Mouse (Mus musculus) midbrain, postnatal 0 days (tissue): ENCODE data around the gene Abi1. TPM values are rescaled to one million over a fixed set of nuclear protein-coding genes. Genes with fewer than 3 reads are reported as not detected.
A peak's percentile ranks its signal among the peaks of the same experiment; 100 is the strongest.

ENCODE experiments used
- ATAC-seq: fragments of 200-750 bp; cut with Nextera tagmentation; 2 replicates; pipeline ENCODE4 v1.8.0; 2017; ENCODE audit warnings: moderate number of reproducible peaks, mild to moderate bottlenecking, moderate TSS enrichment, moderate library complexity; ENCODE audit not compliant: low FRiP score
- DNase-seq: peaks from one replicate; pipeline ENCODE4 v3.0.0-alpha.2; 2015; ENCODE audit warnings: low spot score
- H3K27ac ChIP-seq: fragments of 300-500 bp; sonication (generic); 2 replicates; pipeline ENCODE4 v1.5.1; 2014; ENCODE audit warnings: low read depth, mild to moderate bottlenecking, low read length, mixed read lengths
- H3K27me3 ChIP-seq: fragments of 300-500 bp; sonication (generic); 2 replicates; pipeline ENCODE4 v1.6.1; 2014; ENCODE audit warnings: low read length, control low read depth, mixed read lengths; ENCODE audit not compliant: insufficient read depth
- H3K36me3 ChIP-seq: fragments of 300-500 bp; sonication (generic); 2 replicates; pipeline ENCODE4 v1.6.1; 2014; ENCODE audit warnings: low read length, control low read depth, mixed read lengths; ENCODE audit not compliant: insufficient read depth
- H3K4me1 ChIP-seq: fragments of 300-500 bp; sonication (generic); 2 replicates; pipeline ENCODE4 v1.6.1; 2014; ENCODE audit warnings: mild to moderate bottlenecking, control low read depth, antibody characterized with exemption, low read length, mixed read lengths; ENCODE audit not compliant: insufficient read depth
- H3K4me2 ChIP-seq: fragments of 300-500 bp; sonication (generic); 2 replicates; pipeline ENCODE4 v1.6.1; 2014; ENCODE audit warnings: low read depth, mild to moderate bottlenecking, low read length, mixed read lengths; ENCODE audit not compliant: poor library complexity, severe bottlenecking
- H3K4me3 ChIP-seq: fragments of 300-500 bp; sonication (generic); 2 replicates; pipeline ENCODE4 v1.5.1; 2014; ENCODE audit warnings: low read depth, mild to moderate bottlenecking, low read length, moderate library complexity
- H3K9ac ChIP-seq: fragments of 300-500 bp; sonication (generic); replicated peaks from 2 replicates; pipeline ENCODE4 v1.6.1; 2014; ENCODE audit warnings: mild to moderate bottlenecking, low read length, moderate library complexity, mixed read lengths; ENCODE audit not compliant: poor library complexity, severe bottlenecking
- H3K9me3 ChIP-seq: fragments of 300-500 bp; sonication (generic); 2 replicates; pipeline ENCODE4 v1.6.1; 2016; ENCODE audit warnings: low read length, control low read depth
- CTCF ChIP-seq: IDR thresholded peaks from 2 replicates; pipeline ENCODE4 v1.5.1; 2016; ENCODE audit warnings: antibody characterized with exemption, mild to moderate bottlenecking
- WGBS: fragments of 180-500 bp; shearing (Covaris S2); extraction: QIAGEN DNeasy Blood & Tissue Kit; methylation state at CpG from one replicate; pipeline ENCODE4 v1.1.7; 2014; 5-methylcytosine and 5-hydroxymethylcytosine counted together
- polyA plus RNA-seq: library from polyadenylated mRNA; unstranded; fragments of >200 nt; fragmentation: Nextera tagmentation; extraction: Ambion mirVana; gene quantifications from 2 replicates; pipeline ENCODE4 v1.2.1, GENCODE M21; 2015
- total RNA-seq: library from RNA; depleted of rRNA; stranded (reverse); fragments of >200 nt; gene quantifications from 2 replicates; pipeline ENCODE4 v1.2.3, GENCODE M21; 2014

Gene Abi1
- total and polyA plus RNA-seq, 2 experiments from 2014 or later: 68.6 to 206 TPM

DNA sequence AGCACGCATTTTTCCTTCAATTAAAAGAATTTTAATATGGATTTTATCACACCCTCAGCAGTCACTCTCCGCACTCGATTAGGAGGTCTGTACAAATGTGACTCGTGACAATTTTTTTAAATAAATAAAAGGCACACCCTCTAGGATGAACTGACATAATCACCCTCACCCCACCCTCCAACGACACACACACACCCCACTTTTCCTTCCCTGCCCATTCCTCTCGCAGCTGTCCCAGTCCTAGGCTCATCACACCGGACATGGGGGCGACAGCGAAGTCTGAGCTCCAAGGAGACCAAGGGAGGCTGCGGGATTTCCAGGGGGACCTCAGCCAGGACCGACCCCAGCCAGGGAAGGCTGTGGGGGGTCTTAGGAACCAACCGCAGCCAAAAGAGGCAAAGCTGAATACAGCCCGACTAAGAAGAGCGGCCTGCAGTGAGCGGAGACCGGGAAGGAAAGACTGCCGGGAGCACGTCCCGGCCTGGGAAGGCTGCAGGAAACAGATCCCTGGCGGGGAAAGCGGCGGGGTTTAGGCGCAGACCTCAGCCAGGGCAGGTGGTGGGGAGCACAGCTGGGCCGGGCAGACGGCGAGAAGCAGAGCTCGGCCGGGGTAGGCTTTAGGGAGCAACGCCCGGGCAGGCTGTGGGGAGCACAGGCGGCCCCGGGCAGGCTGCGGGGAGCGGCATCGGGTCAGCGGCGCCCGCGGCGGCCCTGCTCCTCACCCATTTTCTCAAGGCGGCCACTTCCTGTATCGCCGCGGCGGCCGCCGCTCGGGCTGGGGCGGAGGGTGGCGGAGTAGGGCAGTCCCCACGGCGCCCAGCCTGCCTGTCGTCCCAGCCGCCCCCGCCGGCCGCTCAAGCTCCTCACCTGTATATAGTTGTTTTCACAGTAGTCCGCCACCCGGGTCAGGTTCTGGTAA is 700 bp downstream of the Abi1 start:
- Histone ChIP-seq H3K4me3 (peak overlapping the region; percentile 69), H3K27me3 (no peaks in the 10 kb centered on the region), H3K9me3 (no peaks in the 10 kb centered on the region), H3K36me3 (no peaks in the 10 kb centered on the region), H3K4me2 (peak overlapping the region; percentile 60), H3K27ac (peak overlapping the region; percentile 93), H3K9ac (peak overlapping the region; percentile 74), H3K4me1 (peaks cover 8% of the 10 kb centered on the region)
- peak; percentile 23 for DNase-seq
- peak; percentile 83 for ATAC-seq
- WGBS: under 1% methylated on average over 36 of the region's 59 CpGs
- TF ChIP-seq CTCF: no peak

DNA sequence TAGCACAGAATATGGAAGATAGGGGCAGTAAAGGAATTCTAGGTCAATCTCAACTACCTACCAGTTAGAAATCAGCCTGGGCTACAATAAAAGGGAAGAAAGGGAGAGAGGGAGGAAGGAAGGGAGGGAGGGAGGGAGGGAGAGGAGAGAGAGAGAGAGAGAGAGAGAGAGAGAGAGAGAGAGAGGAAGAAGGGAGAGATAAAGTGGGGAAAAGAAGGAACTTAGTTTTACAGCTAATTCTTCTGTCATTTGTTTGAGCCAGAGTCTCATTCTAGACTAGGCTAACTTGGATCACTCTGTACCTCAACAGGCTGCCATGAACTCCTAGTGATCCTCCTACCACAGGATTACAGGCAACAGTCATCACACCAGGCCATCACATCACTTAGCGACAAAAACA is 4.6 kb downstream of the Abi1 start:
- Histone ChIP-seq H3K27ac (no peak overlapping the region), H3K4me2 (no peak overlapping the region), H3K36me3 (0 out of 2 replicates have a peak, but pooled peaks cover 2% of the 10 kb centered on the region), H3K4me3 (no peak overlapping the region), H3K9me3 (no peaks in the 10 kb centered on the region), H3K9ac (no peak overlapping the region), H3K4me1 (peaks cover 8% of the 10 kb centered on the region), H3K27me3 (no peaks in the 10 kb centered on the region)
- TF ChIP-seq CTCF: no peak
- DNase-seq: no peak
- no peak for ATAC-seq
- 98% methylated on average over 1 of the region's 1 CpGs for WGBS

DNA sequence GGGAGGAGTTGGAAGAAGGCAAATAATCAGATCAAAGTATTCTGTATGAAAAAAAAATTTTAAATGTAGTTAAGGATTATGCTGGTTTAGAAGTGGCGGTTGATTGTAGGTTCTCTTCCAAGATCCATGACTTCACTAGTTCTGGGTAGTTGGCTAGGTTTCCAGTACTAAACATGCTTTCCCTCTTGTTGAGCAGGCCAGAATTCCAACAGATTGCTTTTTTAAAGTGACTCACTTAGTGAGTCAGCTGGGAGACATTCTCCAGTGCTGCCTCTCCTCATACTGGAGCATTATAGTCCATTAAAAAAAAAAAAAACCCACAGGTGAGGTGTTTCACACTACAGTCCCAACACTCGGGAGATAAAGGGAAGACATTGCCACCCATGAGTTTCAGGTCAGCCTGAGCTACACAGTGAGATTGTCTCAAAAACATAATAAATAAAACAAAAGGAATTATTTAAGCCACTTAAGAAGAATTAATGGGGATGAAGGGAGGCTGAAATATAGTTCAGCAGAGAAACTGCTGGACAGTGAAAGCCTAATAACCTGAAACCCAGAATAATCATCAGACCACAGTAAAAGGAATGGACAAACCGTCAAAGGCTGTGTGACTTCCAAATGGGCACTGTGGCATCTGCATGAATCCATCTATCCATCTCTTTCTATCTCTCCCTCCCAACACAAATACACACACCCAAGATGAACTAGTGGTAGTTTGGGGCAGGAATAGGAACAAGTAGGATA is 5.2 kb downstream of the Abi1 start:
- peaks cover 8% of the 10 kb centered on the region for H3K4me1 ChIP-seq
- no peak overlapping the region for H3K4me3 ChIP-seq
- no peak overlapping the region for H3K27ac ChIP-seq
- no peaks in the 10 kb centered on the region for H3K27me3 ChIP-seq
- no peak overlapping the region for H3K9ac ChIP-seq
- H3K36me3 ChIP-seq: 0 out of 2 replicates have a peak, but pooled peaks cover 2% of the 10 kb centered on the region
- WGBS: 90% methylated on average over 3 of the region's 3 CpGs
- no peaks in the 10 kb centered on the region for H3K9me3 ChIP-seq
- TF ChIP-seq CTCF: no peak
- H3K4me2 ChIP-seq: no peak overlapping the region
- DNase-seq (no peak), ATAC-seq (no peak)

DNA sequence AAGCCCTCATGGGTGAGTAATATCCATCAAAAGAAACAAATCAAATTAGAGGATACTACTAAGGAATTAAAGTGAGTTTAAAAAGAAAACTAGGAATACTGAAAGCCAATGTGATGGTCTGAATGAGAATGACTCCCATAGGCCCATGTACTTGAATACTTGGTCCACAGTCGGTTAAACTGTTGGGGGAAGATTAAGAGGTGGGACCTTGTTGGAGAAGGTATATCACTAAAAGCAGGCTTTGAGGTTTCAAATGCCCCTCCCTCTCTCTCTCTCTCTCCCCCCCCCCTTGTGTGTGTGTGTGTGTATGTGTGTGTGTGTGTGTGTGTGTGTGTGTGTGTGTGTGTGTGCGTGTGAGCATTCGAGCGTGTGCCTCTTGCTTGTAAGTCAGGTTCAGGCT is 9.4 kb downstream of the Abi1 start:
- Histone ChIP-seq H3K9me3 (no peaks in the 10 kb centered on the region), H3K36me3 (0 out of 2 replicates have a peak, but pooled peaks cover 2% of the 10 kb centered on the region), H3K4me3 (no peak overlapping the region), H3K9ac (no peak overlapping the region), H3K4me2 (no peak overlapping the region), H3K4me1 (no peaks in the 10 kb centered on the region), H3K27ac (no peak overlapping the region), H3K27me3 (no peaks in the 10 kb centered on the region)
- WGBS: 100% methylated on average over 4 of the region's 4 CpGs
- DNase-seq (no peak), ATAC-seq (no peak)
- no peak for TF ChIP-seq CTCF

DNA sequence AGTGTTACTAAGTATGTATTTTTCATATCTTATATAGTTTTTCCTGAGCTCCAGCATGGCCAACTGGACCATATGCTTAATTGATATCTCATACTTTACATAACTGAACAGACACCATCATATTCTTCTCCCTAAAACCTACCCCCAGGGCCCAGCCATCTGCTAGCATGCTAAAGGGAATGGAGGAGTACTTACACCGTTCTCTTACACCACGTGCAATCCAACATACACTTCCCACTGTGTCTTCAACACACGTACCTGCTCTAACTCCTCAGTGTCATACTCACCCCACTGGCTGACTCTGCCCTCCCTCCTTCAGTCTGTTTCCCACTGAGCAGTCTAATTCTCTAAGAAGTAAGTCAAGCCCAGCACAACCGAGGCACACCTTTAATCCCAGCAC is 11.2 kb downstream of the Abi1 start:
- H3K9ac ChIP-seq: no peak overlapping the region
- no peak for TF ChIP-seq CTCF
- H3K4me1 ChIP-seq: no peaks in the 10 kb centered on the region
- DNase-seq: no peak
- 0 out of 2 replicates have a peak, but pooled peaks cover 2% of the 10 kb centered on the region for H3K36me3 ChIP-seq
- no peak overlapping the region for H3K4me2 ChIP-seq
- no peak overlapping the region for H3K4me3 ChIP-seq
- no peaks in the 10 kb centered on the region for H3K9me3 ChIP-seq
- 86% methylated on average over 4 of the region's 4 CpGs for WGBS
- no peaks in the 10 kb centered on the region for H3K27me3 ChIP-seq
- ATAC-seq: no peak
- no peak overlapping the region for H3K27ac ChIP-seq

DNA sequence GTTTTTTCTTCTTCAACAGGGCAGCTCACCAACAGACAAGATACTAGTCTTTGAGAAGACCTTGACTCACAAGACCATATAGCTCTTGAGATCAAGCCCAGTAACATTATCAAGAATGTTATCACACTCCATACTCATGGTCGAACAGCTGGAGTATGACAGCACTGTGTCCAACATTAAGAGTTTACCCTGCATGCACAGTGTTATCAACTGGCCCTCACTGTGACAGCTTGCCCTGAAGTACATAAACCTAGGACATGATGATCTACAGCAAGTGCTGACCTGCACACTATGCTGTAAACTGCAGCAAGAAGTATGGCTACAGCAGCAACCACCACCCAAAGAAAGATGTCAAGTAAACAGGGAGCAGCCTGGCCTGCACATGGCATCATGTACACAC is 13.7 kb downstream of the Abi1 start:
- 0 out of 2 replicates have a peak, but pooled peaks cover 2% of the 10 kb centered on the region for H3K36me3 ChIP-seq
- no peak overlapping the region for H3K9ac ChIP-seq
- H3K4me1 ChIP-seq: no peaks in the 10 kb centered on the region
- no peaks in the 10 kb centered on the region for H3K27me3 ChIP-seq
- H3K4me3 ChIP-seq: no peak overlapping the region
- 94% methylated on average over 1 of the region's 1 CpGs for WGBS
- DNase-seq (no peak), ATAC-seq (no peak)
- H3K27ac ChIP-seq: no peak overlapping the region
- TF ChIP-seq CTCF: no peak
- no peaks in the 10 kb centered on the region for H3K9me3 ChIP-seq
- H3K4me2 ChIP-seq: no peak overlapping the region
